Mouse (Mus musculus) heart, postnatal 14 days (tissue): ENCODE measurements around the gene Med31. TPM values are rescaled to one million over a fixed set of nuclear protein-coding genes. Genes with fewer than 3 reads are reported as not detected.

Experiments
- DNase-seq, 2 experiments: peaks; one replicate each; pipeline ENCODE4 v3.0.0; 2021 to 2022
- intact Hi-C: fragments of 180-260 bp; cut with DNase I; formaldehyde crosslinking; loops from one replicate; pipeline ENCODE4 v1.15.1; 2025
- long read RNA-seq, 2 experiments: library from polyadenylated mRNA; stranded (forward); transcript quantifications; one replicate each; pipeline ENCODE4 v2.0.0; 2021
- total RNA-seq, 2 experiments: library from RNA; stranded (reverse); gene quantifications; 2 replicates each; pipeline ENCODE4 v1.2.3; 2021

The Med31 gene
- 10 to 100 TPM in 1 of 2 experiments, 1 to 10 TPM in 1; 9.1 to 11.9 TPM for total RNA-seq
- long read RNA-seq, experiment 1, transcript Med31-201 (4 exons, 1,161 nt): major isoform, 18 of 19 reads
- long read RNA-seq, experiment 1, partial matches to known transcripts: 0 of 19 reads
- long read RNA-seq, experiment 1, other reads (novel, unspliced or antisense): 1 of 19 reads
- long read RNA-seq, experiment 2, partial matches to known transcripts: 0 of 6 reads
- long read RNA-seq, experiment 2, other reads (novel, unspliced or antisense): 0 of 6 reads

- intact Hi-C loops: no loop called here
- DNase-seq: peak; percentile 68 to 81
Measured at GRCm38 (mm10) chr11:72215410-72215797, at the start of gene Med31. Med31 (minus strand) TSS chr11:72215592.

DNA sequence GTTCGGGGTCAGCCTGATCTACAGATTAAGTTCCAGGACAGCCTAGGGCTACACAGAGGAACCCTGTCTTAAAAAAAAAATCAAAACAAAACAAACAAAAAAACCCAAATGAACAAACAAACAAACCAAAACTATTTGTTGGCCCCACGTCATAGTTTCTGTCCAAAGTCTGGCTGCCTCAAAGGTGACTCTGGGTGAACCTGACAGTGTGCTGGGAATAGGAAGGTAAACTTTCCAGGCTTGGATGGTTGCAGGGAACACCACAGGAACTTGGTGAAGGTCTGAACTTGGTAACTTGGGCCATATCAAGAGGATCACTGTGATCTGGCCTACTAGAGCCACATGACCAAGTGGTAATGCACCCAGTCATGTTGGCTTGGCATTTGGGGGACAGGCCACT is 41.0 kb upstream of the Med31 start:
- DNase-seq: no peak
- intact Hi-C loops: no loop called here

DNA sequence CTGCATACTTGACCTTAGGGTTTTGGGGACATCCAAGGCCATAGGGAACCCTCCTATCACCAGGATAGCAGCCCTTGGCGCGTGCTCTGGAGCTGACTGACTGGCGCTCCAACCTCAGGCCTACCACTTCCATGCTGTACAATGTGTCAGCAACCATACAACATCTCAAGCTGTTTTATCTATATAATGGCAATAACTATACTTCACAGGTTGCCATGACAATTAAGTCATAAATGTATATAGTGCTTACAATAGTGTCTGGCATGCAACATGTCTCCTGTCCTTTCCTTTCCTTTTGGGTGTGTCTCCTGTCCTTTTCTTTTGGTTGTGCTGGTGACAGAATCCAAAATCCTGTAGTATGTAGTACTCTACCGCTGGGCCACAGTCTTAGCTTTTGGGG is 40.2 kb upstream of the Med31 start:
- intact Hi-C loops: no loop called here
- DNase-seq: no peak

DNA sequence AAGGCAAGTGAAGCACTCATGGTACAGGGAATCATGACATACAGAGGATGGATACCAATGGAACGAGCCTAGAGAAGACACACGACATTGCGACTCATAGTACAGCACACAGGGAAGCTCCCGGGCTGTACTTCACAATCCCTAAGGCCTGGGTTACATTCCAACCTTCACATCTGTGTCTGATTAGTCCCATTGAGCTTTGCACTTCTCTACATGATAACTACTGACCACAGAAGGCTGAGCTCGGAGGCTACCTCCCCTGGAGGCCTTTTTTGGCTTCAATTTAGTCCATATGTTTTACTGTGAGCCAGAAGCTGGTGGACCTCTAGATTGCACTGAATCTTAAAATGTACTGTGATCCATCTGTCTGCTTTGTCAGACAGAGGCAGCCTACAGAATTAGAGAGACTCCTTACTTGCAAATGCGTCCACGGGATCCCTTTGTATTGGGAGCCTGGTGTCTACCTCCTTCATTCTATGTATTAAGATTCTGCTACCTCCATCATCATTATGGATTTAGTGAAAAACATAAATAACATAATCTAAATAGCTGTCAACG is 29.9 kb upstream of the Med31 start:
- intact Hi-C loops: no loop called here
- DNase-seq: no peak

GRCm38 (mm10) chr11:72240062-72240860 is 24.9 kb upstream of the Med31 start:
- DNase-seq: no peak
- intact Hi-C loops: no loop called here

- intact Hi-C loops: no loop called here
- peak in 1 of 2 experiments; percentile 15 for DNase-seq
Measured at GRCm38 (mm10) chr11:72234013-72234412, 18.6 kb upstream of the Med31 start.

GRCm38 (mm10) chr11:72232991-72233390 is 17.6 kb upstream of the Med31 start:
- intact Hi-C loops: no loop called here
- DNase-seq: no peak

GRCm38 (mm10) chr11:72232068-72232467 is 16.7 kb upstream of the Med31 start:
- DNase-seq: no peak
- intact Hi-C loops: no loop called here

DNA sequence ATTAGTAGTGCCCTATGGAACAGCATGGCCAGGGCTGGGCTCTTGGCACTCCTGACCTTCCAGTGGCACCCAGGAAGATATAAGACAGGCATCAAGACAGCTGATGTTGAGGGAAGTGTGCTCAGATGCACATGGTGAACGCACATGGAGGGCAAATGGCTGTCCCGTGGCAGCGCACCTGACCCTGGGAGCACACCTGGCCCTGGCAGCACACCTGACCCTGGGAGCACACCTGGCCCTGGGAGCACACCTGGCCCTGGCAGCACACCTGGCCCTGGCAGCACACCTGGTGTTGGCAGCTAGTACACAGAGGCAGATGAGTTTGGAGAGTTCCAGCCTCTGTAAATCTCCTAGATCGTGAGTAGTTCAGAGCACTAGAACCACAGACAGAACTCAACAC is 13.1 kb upstream of the Med31 start:
- DNase-seq: no peak
- intact Hi-C loops: loop anchor here (5.0 kb wide), 1 partner anchor 94 kb away; no protein-coding TSS in a partner anchor

GRCm38 (mm10) chr11:72226901-72227300 is 11.5 kb upstream of the Med31 start:
- DNase-seq: no peak
- intact Hi-C loops: loop anchor here (5.0 kb wide), 1 partner anchor 95 kb away; no protein-coding TSS in a partner anchor

GRCm38 (mm10) chr11:72226020-72226791 is 10.8 kb upstream of the Med31 start:
- intact Hi-C loops: loop anchor here (5.0 kb wide), 1 partner anchor 96 kb away; no protein-coding TSS in a partner anchor
- DNase-seq: no peak

DNA sequence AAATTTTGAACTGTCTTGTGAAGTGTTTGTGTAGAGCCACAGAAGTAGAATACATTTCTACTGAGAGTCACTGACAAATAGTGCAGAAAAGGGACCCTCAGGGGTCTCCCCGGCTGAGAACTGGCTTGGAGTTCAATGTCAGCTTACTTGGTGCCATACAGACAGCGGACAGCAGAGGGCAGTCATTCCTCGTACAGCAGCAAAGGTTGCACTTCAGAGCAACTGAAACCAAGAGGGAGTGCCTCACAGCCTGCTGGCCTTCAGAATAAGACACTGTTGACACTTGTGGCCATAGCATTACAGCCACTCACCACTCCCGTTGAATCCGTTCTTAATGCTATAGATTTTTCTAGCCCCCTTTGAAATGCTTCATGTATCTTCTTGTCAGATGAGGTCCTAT is 9.5 kb upstream of the Med31 start:
- intact Hi-C loops: loop anchor here (2.0 to 5.0 kb wide), 4 partner anchors 38 to 337 kb away; no protein-coding TSS in a partner anchor
- peak; percentile 76 to 83 for DNase-seq

DNA sequence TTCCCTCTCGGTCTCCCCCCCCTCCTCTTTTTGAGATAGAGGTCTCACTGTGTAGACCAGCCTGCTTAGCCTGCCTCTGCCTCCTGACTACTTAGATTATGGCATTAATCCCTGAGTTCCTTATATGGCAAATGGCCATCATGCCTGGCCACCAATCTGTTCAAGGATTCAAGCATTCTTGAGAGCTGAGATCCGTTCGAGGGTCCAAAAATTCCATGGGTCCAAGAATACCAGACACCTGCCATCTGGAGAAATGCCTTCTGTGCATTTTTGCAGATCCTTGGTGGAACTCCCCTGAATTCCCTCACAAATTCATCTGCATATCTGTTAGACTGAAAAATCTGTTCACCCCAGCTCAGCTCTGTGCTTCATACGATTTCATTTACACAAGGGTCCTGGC is 8.0 kb upstream of the Med31 start:
- no peak for DNase-seq
- intact Hi-C loops: loop anchor here (5.0 kb wide), 1 partner anchor 339 kb away; no protein-coding TSS in a partner anchor

DNA sequence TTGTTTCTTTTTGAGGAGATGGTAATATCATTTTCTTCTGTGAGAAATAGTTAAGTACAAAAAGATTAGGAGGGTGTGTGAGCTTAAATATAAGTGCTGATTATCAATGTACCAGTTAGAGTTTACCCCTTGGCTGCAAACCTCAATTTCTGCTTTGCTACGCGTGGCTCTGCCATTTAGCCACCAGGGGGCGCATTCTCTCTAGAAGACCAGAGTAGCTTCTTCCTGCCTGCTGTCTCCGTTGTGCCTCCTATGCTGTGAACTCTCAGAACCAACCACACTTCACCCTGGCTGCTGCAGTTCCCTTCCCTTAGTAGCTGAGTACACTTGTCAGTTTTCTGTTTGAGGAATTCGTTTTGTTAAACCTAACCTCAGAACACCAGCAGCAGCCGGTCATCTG is 5.9 kb upstream of the Med31 start:
- DNase-seq: peak; percentile 72 to 81
- intact Hi-C loops: loop anchor here (5.0 kb wide), 1 partner anchor 341 kb away; no protein-coding TSS in a partner anchor

GRCm38 (mm10) chr11:72217116-72217515 is 1.7 kb upstream of the Med31 start:
- intact Hi-C loops: no loop called here
- no peak for DNase-seq

DNA sequence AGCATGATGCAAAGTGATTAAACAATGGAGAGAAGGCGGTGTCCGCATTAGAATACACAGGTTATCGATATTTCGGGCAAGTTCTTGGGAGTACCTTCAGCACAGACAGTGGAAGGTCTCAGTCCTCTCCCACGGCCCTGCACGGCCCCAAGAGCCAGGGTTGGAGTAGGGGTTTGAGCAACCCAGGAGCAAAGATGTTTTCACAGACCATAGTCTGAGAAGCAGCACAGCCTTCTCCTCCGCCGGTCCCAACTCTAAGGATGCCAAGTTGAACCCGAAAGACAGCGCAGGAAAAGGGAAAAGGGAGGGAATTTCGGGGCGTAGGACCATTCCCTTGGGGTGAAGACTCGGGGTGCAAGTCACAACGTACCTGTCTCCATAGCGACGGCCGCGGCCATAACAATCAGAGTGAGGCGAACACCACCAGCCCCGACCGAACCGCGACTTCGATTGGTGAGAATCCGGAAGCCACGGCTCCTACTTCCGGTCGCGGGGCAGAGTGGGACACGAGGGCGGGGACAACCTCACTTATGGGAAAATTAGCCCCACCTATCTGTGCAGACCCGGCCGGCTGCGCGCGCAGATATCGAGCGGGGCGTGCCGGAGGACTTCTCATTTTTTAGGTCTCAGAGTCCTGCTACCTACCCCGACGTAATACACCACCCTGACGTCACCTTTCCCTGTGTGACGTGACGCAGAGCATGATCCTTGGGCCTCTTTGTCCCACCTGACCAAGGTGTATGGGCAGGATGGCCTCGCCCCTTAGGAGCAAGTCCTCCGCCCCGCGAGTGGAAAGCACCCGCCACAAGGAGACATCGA is 592 bp downstream of the Med31 start:
- intact Hi-C loops: no loop called here
- peak; percentile 91 to 95 for DNase-seq

DNA sequence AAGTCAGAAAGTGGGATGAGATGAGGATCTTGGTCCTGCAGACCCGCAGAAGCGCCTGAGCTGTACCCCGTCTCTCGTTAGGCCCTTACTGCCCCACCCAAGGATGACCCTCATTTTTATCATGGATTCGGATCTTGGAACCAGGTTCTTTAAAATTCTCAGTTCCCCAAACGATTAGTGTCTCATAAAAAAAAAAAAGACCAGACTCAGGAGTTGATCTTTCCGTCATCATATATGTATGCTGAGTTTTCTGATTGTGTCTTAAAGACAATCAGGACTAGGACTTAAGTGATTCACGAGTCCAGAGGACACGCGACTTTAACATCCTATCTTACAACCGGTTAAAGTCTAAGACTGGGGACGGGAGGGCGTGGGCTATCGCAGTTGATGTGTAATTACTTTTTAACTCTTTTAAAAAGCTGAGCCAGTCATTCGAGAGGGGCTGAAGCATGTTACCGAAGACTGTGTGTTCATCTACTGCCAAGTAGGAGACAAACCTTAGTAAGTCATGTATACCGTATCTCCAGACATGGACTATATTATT is 7.5 kb downstream of the Med31 start:
- intact Hi-C loops: loop anchor here (5.0 kb wide), 1 partner anchor 156 kb away; no protein-coding TSS in a partner anchor
- DNase-seq: no peak

DNA sequence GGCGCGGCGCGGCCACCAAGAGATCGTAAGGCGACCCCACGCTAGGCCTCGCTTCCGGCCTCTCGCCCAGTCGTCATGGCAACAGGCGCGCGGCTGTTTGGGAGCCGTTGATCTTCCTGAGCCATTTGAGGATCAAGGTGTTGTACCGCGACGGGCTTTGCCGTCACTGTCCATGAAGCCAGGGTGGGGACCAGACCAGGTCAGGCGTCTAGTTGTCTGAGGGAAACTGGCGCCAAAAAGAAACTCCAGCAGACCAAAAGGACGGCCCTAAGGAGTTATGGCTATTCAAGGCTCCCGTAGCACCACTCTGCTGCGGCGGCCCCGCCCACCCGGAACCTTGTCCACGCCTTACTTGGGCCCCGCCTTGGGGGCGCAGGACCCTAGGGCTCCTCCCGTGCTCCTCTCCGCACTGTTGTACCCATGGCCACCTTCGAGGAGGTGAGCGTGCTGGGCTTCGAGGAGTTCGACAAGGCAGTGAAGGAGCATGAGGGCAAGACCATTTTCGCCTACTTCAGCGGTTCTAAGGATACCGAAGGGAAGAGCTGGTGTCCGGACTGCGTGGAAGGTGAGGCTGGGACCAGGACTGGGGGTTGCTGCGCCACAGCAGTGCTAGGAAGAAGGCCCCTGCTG is 8.1 kb downstream of the Med31 start, which contains the start of the genes 4933427D14Rik and Txndc17:
Gene 4933427D14Rik (minus strand): TSS at position 256 of the 630 bp plus-strand sequence.
Gene Txndc17 (plus strand): TSS at position 344 of the 630 bp plus-strand sequence.
- intact Hi-C loops: loop anchor here (5.0 kb wide), 1 partner anchor 155 kb away; no protein-coding TSS in a partner anchor
- DNase-seq: peak; percentile 87
